Mouse (Mus musculus): Measurements from ENCODE around the gene Rorb. TPM values are rescaled to one million over a fixed set of nuclear protein-coding genes. Genes with fewer than 3 reads are reported as not detected.

The Rorb gene
- polyA plus RNA-seq, 1 experiment from 2014 or later, result 0.90 TPM

- H3K9me3 ChIP-seq, result no peaks in the 10 kb centered on the region
- peak overlapping the region; percentile 23 for H3K4me3 ChIP-seq (replicated peaks)
- no peak overlapping the region for H3K27ac ChIP-seq
- H3K4me2 ChIP-seq, result peak overlapping the region; percentile 54
- peaks cover 8% of the 10 kb centered on the region for H3K4me1 ChIP-seq (replicated peaks)
- H3K36me3 ChIP-seq, result no peaks in the 10 kb centered on the region
- ATAC-seq (ENCODE audit: insufficient number of reproducible peaks, insufficient read depth, low FRiP score, low TSS enrichment, low read depth), result no peak
- 25% methylated on average over 13 of the region's 13 CpGs for WGBS
- no peak overlapping the region for H3K9ac ChIP-seq (replicated peaks)
- peaks cover 15% of the 10 kb centered on the region; the same call in 1 of the 2 replicates for H3K27me3 ChIP-seq
These were observed 222.4 kb downstream of the Rorb start for GRCm38 (mm10) chr19:18888491-18889116.

- 19% methylated on average over 11 of the region's 11 CpGs for WGBS
- no peak overlapping the region for H3K4me2 ChIP-seq
These were observed 223.2 kb downstream of the Rorb start for GRCm38 (mm10) chr19:18887646-18888407.

GRCm38 (mm10) chr19:18881162-18881561 is 229.8 kb downstream of the Rorb start:
- H3K27me3 ChIP-seq, result no peaks in the 10 kb centered on the region
- no peak for ATAC-seq (ENCODE audit: insufficient number of reproducible peaks, insufficient read depth, low FRiP score, low TSS enrichment, low read depth)
- H3K27ac ChIP-seq, result no peak overlapping the region
- H3K4me1 ChIP-seq (replicated peaks), result no peaks in the 10 kb centered on the region; the same call in 1 of the 2 replicates
- H3K4me2 ChIP-seq, result no peak overlapping the region
- H3K4me3 ChIP-seq (replicated peaks), result no peak overlapping the region
- no peaks in the 10 kb centered on the region for H3K36me3 ChIP-seq
- no peaks in the 10 kb centered on the region for H3K9me3 ChIP-seq
- H3K9ac ChIP-seq (replicated peaks), result no peak overlapping the region
- WGBS, result 52% methylated on average over 5 of the region's 5 CpGs

More at GRCm38 (mm10) chr19:18887646-18888407, 223.2 kb downstream of the Rorb start:
- H3K27ac ChIP-seq, result no peak overlapping the region
- H3K9ac ChIP-seq (replicated peaks), result no peak overlapping the region
- no peaks in the 10 kb centered on the region for H3K36me3 ChIP-seq
- H3K27me3 ChIP-seq, result peaks cover 15% of the 10 kb centered on the region; the same call in 1 of the 2 replicates
- H3K9me3 ChIP-seq, result no peaks in the 10 kb centered on the region
- ATAC-seq (ENCODE audit: insufficient number of reproducible peaks, insufficient read depth, low FRiP score, low TSS enrichment, low read depth), result no peak
- H3K4me1 ChIP-seq (replicated peaks), result peaks cover 8% of the 10 kb centered on the region
- H3K4me3 ChIP-seq (replicated peaks), result no peak overlapping the region

Data from limb, embryonic 12.5 days (tissue).